16 mouse cellular contexts compared by ENCODE assay signal in the genomic region with DNA sequence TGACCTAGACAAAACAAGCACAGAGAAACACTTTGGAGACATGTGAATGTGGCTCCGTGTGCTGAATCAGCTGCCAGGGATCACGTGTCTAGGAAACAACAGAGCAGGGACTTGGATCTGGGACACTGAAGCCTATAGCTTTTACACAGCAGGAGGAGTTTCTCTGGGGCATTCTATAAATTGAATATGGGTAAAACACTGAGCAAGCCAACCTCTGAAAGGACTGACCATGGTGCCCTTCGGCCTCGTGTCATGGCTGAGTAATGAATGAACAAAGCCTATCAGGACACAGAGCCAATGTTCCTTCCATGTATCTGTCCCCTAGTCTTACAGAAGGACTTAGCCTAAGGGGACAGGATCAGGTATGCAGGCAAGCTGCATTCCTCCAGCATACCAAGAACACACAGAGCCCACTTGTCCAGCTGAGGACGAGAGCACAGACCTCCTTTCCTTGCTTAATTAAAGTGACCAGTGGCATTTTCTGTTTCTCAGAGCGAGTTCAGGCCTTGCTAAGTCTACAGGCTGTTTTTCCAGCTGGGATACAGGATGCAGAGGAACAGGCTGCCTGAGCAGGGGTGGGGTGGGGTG.
DNase-seq lines count a peak whose midpoint lies in the region; ATAC-seq lines count a peak whose summit lies in the region.
"Had no signal": no experiment of that assay in that cellular context is flagged by ENCODE, and none has a peak within 500 bp of the region (broad histone marks: within the 10 kb centered on the region; RNA-seq: fewer than 3 reads in every experiment).

No protein-coding gene starts in this region.

- H3K36me3 ChIP-seq in midbrain, embryonic 14.5 days (ENCODE audit: control insufficient read depth, insufficient read depth, low read length): no peaks in the 10 kb centered on the region
- H3K36me3 ChIP-seq in midbrain, embryonic 16.5 days (ENCODE audit: control insufficient read depth, insufficient read depth, low read length): no peaks in the 10 kb centered on the region
- no peaks in the 10 kb centered on the region for H3K36me3 ChIP-seq in embryonic facial prominence, embryonic 11.5 days (replicated peaks; ENCODE audit: control insufficient read depth, insufficient read depth, low read depth, low read length)
- no peaks in the 10 kb centered on the region for H3K36me3 ChIP-seq in kidney, embryonic 14.5 days (ENCODE audit: control insufficient read depth, insufficient read depth, low read length)
- H3K36me3 ChIP-seq: heart, embryonic 13.5 days; limb, embryonic 15.5 days; midbrain, embryonic 15.5 days had no signal

- ATAC-seq in cerebellum, adult (ENCODE audit: insufficient number of reproducible peaks, low FRiP score, low TSS enrichment): no peak
- no peak for ATAC-seq in midbrain, embryonic 14.5 days (ENCODE audit: low FRiP score, low TSS enrichment)
- ATAC-seq in midbrain, embryonic 16.5 days: no peak
- ATAC-seq in embryonic facial prominence, embryonic 11.5 days (replicated peaks; ENCODE audit: insufficient number of reproducible peaks, low FRiP score, low TSS enrichment, low read depth): no peak
- ATAC-seq in kidney, embryonic 14.5 days (ENCODE audit: low FRiP score, low TSS enrichment): no peak
- ATAC-seq: forebrain, embryonic 13.5 days; intestine, postnatal 0 days; midbrain, embryonic 15.5 days had no signal

- H3K9me3 ChIP-seq in midbrain, embryonic 14.5 days (ENCODE audit: control insufficient read depth, low read length): no peaks in the 10 kb centered on the region
- H3K9me3 ChIP-seq in midbrain, embryonic 16.5 days (replicated peaks; ENCODE audit: control insufficient read depth, low read length, poor library complexity, severe bottlenecking): no peaks in the 10 kb centered on the region
- H3K9me3 ChIP-seq in embryonic facial prominence, embryonic 11.5 days (replicated peaks; ENCODE audit: control insufficient read depth, low read length): no peaks in the 10 kb centered on the region
- H3K9me3 ChIP-seq in kidney, embryonic 14.5 days (ENCODE audit: control insufficient read depth, low read length): no peaks in the 10 kb centered on the region; the same call in 1 of the 2 replicates
- H3K9me3 ChIP-seq: forebrain, embryonic 13.5 days; heart, embryonic 13.5 days; limb, embryonic 15.5 days; midbrain, embryonic 15.5 days had no signal

- no peak overlapping the region for H3K4me2 ChIP-seq in midbrain, embryonic 14.5 days (ENCODE audit: low read length)
- H3K4me2 ChIP-seq in midbrain, embryonic 16.5 days (ENCODE audit: low read length): no peak overlapping the region
- no peak overlapping the region for H3K4me2 ChIP-seq in embryonic facial prominence, embryonic 11.5 days (ENCODE audit: low read depth, low read length)
- H3K4me2 ChIP-seq in kidney, embryonic 14.5 days (replicated peaks; ENCODE audit: low read depth, low read length): no peak overlapping the region
- H3K4me2 ChIP-seq: forebrain, embryonic 13.5 days; heart, embryonic 13.5 days; limb, embryonic 15.5 days; midbrain, embryonic 15.5 days had no signal

- no peak overlapping the region for H3K4me3 ChIP-seq in midbrain, embryonic 14.5 days (replicated peaks; ENCODE audit: low read depth, low read length)
- no peak overlapping the region for H3K4me3 ChIP-seq in midbrain, embryonic 16.5 days (ENCODE audit: low read depth, low read length)
- H3K4me3 ChIP-seq in embryonic facial prominence, embryonic 11.5 days (ENCODE audit: low read depth, low read length): no peak overlapping the region
- H3K4me3 ChIP-seq in kidney, embryonic 14.5 days (ENCODE audit: low read length): no peak overlapping the region
- H3K4me3 ChIP-seq: forebrain, embryonic 13.5 days; heart, embryonic 13.5 days; limb, embryonic 15.5 days; midbrain, embryonic 15.5 days had no signal

- 51% methylated on average over 6 of the region's 6 CpGs for WGBS in midbrain, embryonic 14.5 days
- 47% methylated on average over 6 of the region's 6 CpGs for WGBS in midbrain, embryonic 16.5 days
- 27% methylated on average over 6 of the region's 6 CpGs for WGBS in embryonic facial prominence, embryonic 11.5 days
- 50% methylated on average over 6 of the region's 6 CpGs for WGBS in kidney, embryonic 14.5 days

- H3K4me1 ChIP-seq in midbrain, embryonic 14.5 days (ENCODE audit: control insufficient read depth, insufficient read depth, low read length): peaks cover 18% of the 10 kb centered on the region
- peaks cover 8% of the 10 kb centered on the region; the same call in 1 of the 2 replicates for H3K4me1 ChIP-seq in midbrain, embryonic 16.5 days (ENCODE audit: control insufficient read depth, insufficient read depth, low read length)
- no peaks in the 10 kb centered on the region for H3K4me1 ChIP-seq in embryonic facial prominence, embryonic 11.5 days (ENCODE audit: control insufficient read depth, insufficient read depth, low read length)
- H3K4me1 ChIP-seq in kidney, embryonic 14.5 days (ENCODE audit: control insufficient read depth, insufficient read depth, low read length): no peaks in the 10 kb centered on the region
- H3K4me1 ChIP-seq: heart, embryonic 13.5 days; limb, embryonic 15.5 days had no signal

- no peaks in the 10 kb centered on the region for H3K27me3 ChIP-seq in midbrain, embryonic 14.5 days (ENCODE audit: control insufficient read depth, insufficient read depth, low read length)
- no peaks in the 10 kb centered on the region for H3K27me3 ChIP-seq in midbrain, embryonic 16.5 days (ENCODE audit: control insufficient read depth, insufficient read depth, low read depth, low read length)
- no peaks in the 10 kb centered on the region for H3K27me3 ChIP-seq in embryonic facial prominence, embryonic 11.5 days (ENCODE audit: control insufficient read depth, insufficient read depth, low read length)
- no peaks in the 10 kb centered on the region for H3K27me3 ChIP-seq in kidney, embryonic 14.5 days (ENCODE audit: control insufficient read depth, insufficient read depth, low read length)
- H3K27me3 ChIP-seq: forebrain, embryonic 13.5 days; heart, embryonic 13.5 days; limb, embryonic 15.5 days; midbrain, embryonic 15.5 days had no signal

- DNase-seq in cerebellum, adult 9-11 months: peak; percentile 4
- DNase-seq in midbrain, embryonic 14.5 days: peak; percentile 41
- peak; percentile 11 for DNase-seq in embryonic facial prominence, embryonic 11.5 days (ENCODE audit: low spot score)
- peak; percentile 24 for DNase-seq in mesoderm, embryonic 11.5 days (ENCODE audit: low read depth, low spot score)
- no peak for DNase-seq in thymus, postnatal 14 days
- DNase-seq: cerebellum, adult 18-20 months; heart, postnatal 4 days; kidney, postnatal 25 days had no signal

- no peak overlapping the region for H3K9ac ChIP-seq in midbrain, embryonic 14.5 days (replicated peaks; ENCODE audit: low read length)
- H3K9ac ChIP-seq in midbrain, embryonic 16.5 days (ENCODE audit: low read depth, low read length): no peak overlapping the region
- H3K9ac ChIP-seq in embryonic facial prominence, embryonic 11.5 days (replicated peaks; ENCODE audit: low read length): no peak overlapping the region
- no peak overlapping the region for H3K9ac ChIP-seq in kidney, embryonic 14.5 days (ENCODE audit: low read depth, low read length)
- H3K9ac ChIP-seq: forebrain, embryonic 13.5 days; heart, embryonic 13.5 days; limb, embryonic 15.5 days; midbrain, embryonic 15.5 days had no signal

- H3K27ac ChIP-seq in midbrain, embryonic 14.5 days (replicated peaks; ENCODE audit: low read depth, low read length): no peak overlapping the region
- H3K27ac ChIP-seq in midbrain, embryonic 16.5 days (ENCODE audit: low read length): no peak overlapping the region
- H3K27ac ChIP-seq in embryonic facial prominence, embryonic 11.5 days (replicated peaks; ENCODE audit: low read depth, low read length): no peak overlapping the region
- no peak overlapping the region for H3K27ac ChIP-seq in kidney, embryonic 14.5 days (ENCODE audit: low read depth, low read length)
- H3K27ac ChIP-seq: forebrain, embryonic 13.5 days; heart, embryonic 13.5 days; limb, embryonic 15.5 days; midbrain, embryonic 15.5 days had no signal
